Mouse (Mus musculus): ENCODE measurements around the gene Ppwd1.
"Not testable (repeated sequence)": the region's sequence is repeated elsewhere in the genome, so short reads cannot be mapped to it uniquely, and the experiment has no call there.

Ppwd1 gene

GRCm38 (mm10) chr13:104228384-104229066, at the start of gene Ppwd1, which contains the start of gene Cenpk:
Gene Ppwd1, minus strand, starts transcription at chr13:104228843.
Gene Cenpk, plus strand, starts transcription at chr13:104228611.
- peak; percentile 98 to 99 for DNase-seq

DNA sequence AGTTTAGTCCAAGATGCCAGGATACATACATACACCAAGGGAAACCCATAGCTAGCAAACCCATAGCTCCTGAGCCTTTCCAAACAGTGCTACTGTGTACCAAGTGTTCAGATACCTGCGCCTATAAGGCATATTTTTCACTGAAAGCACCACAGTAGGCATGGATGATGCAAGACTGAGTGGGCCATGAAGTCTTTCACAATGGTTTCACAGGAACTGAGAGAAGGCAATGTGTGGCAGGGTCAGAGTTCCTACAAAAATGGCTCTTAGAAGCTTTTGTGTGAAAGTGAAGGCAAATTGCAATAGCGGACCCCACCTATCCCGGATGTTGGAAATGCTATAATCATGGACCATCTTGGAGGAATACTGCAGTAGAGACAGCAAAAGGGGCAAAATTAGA, 30.4 kb upstream of the Ppwd1 start:
- DNase-seq: no peak

GRCm38 (mm10) chr13:104229181-104229580, 538 bp upstream of the Ppwd1 start:
- no peak for DNase-seq

- no peak for DNase-seq
Observed at GRCm38 (mm10) chr13:104227478-104227877, 1.2 kb downstream of the Ppwd1 start.

DNA sequence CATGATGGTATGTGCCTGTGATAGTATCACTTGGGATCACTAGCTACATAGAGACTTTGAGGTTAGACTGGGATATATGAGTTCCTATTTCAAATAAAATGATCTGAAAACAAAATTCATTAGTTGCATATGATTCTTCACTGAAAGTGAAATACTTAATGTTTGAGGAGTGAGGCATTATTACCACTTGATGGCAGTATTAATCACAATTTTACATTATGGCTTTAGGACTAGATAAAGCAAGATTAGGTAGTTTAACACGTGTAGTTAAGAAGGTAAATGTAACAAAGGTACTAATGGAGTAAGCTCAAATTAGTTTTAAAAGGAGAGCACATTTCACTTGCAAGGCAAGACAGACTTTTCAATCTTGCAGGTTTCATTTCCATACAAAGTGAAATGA, 24.3 kb downstream of the Ppwd1 start:
- DNase-seq: no peak

DNA sequence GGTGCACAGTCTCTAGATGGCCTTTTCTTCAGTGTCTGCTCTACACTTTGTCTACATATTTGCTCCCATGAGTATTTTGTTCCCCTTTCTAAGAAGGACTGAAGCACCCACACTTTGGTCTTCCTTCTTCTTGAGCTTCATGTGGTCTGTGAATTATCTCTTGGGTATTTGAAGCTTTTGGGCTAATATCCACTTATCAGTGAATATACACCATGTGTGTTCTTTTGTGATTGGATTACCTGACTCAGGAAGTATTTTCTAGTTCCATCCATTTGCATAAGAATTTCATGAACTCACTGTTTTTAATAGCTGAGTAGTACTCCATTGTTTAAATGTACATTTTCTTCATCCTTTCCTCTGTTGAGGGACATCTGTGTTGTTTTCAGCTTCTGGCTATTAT, 32.8 kb downstream of the Ppwd1 start:
- not testable (repeated sequence) for DNase-seq

- DNase-seq: no peak
Observed at GRCm38 (mm10) chr13:104187357-104187756, 41.3 kb downstream of the Ppwd1 start.

GRCm38 (mm10) chr13:104179176-104179888, 49.3 kb downstream of the Ppwd1 start:
- no peak for DNase-seq

- peak; percentile 95 to 98 for DNase-seq
Observed at GRCm38 (mm10) chr13:104178650-104179121, 50.0 kb downstream of the Ppwd1 start, which contains the start of gene Trim23. Gene Trim23, plus strand, starts transcription at chr13:104178797.

GRCm38 (mm10) chr13:104177796-104178649, 50.6 kb downstream of the Ppwd1 start, which contains the start of gene Trappc13:
Gene Trappc13, minus strand, starts transcription at chr13:104178469.
- peak; percentile 88 to 92 for DNase-seq

- DNase-seq: no peak
Observed at GRCm38 (mm10) chr13:104176874-104177273, 51.8 kb downstream of the Ppwd1 start.

DNA sequence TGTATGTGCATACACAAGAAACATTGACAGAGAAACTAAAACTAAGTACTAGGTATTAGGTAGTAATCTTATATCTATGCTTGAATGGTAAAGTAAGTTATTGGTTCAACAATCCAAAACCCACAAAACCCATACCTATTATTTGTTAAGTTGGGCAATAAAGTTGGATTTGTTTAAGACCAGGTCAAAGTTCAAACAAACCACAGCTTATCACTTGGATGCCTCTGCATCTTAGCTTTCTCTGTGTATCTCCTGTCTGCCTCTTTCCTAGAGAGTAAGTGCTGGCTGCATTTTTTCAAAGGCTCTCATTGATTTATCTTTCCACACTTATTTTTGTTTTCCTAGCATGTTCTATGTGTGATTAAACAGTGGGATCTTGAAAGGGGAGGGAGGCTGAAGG, 56.1 kb downstream of the Ppwd1 start:
- no peak for DNase-seq

GRCm38 (mm10) chr13:104171711-104172110, 56.9 kb downstream of the Ppwd1 start:
- no peak for DNase-seq

GRCm38 (mm10) chr13:104155686-104156085, 73.0 kb downstream of the Ppwd1 start:
- DNase-seq: no peak
